19 mouse cellular contexts compared by ENCODE assay signal in genomic region chr14:58543140-58543767, GRCm38 (mm10).
"Had no signal": no experiment of that assay in that cellular context is flagged by ENCODE, and none has a peak within 500 bp of the region (broad histone marks: within the 10 kb centered on the region; RNA-seq: fewer than 3 reads in every experiment).

No protein-coding gene starts in this region.

- H3K27me3 ChIP-seq: liver, embryonic 13.5 days; midbrain, embryonic 15.5 days; neural tube, embryonic 12.5 days; neural tube, embryonic 15.5 days had no signal

- DNase-seq: kidney, postnatal 25 days; layer of hippocampus, adult 9-11 months; liver, embryonic 13.5 days; lung, adult 2 months; lung, postnatal 14 days; lung, postnatal 4 days; right cerebral cortex, adult 18-20 months; right cerebral cortex, postnatal 14 days; right cerebral cortex, postnatal 4 days; thymus, adult 2 months; thymus, postnatal 14 days; thymus, postnatal 4 days had no signal

- H3K9ac ChIP-seq: liver, embryonic 13.5 days; midbrain, embryonic 12.5 days; midbrain, embryonic 15.5 days; neural tube, embryonic 12.5 days; neural tube, embryonic 15.5 days had no signal

- H3K4me1 ChIP-seq: liver, embryonic 13.5 days; midbrain, embryonic 12.5 days; midbrain, embryonic 15.5 days; neural tube, embryonic 12.5 days; neural tube, embryonic 15.5 days had no signal

- H3K36me3 ChIP-seq: liver, embryonic 13.5 days; midbrain, embryonic 12.5 days; midbrain, embryonic 15.5 days; neural tube, embryonic 12.5 days; neural tube, embryonic 15.5 days had no signal

- H3K4me2 ChIP-seq: liver, embryonic 13.5 days; midbrain, embryonic 12.5 days; midbrain, embryonic 15.5 days; neural tube, embryonic 12.5 days; neural tube, embryonic 15.5 days had no signal

- H3K27ac ChIP-seq: kidney, postnatal 0 days; layer of hippocampus, adult 2 months; liver, embryonic 13.5 days; midbrain, embryonic 12.5 days; midbrain, embryonic 15.5 days; neural tube, embryonic 12.5 days; neural tube, embryonic 15.5 days; stomach, postnatal 0 days had no signal

- H3K9me3 ChIP-seq: liver, embryonic 13.5 days; midbrain, embryonic 12.5 days; midbrain, embryonic 15.5 days; neural tube, embryonic 12.5 days; neural tube, embryonic 15.5 days had no signal

- ATAC-seq: midbrain, embryonic 15.5 days had no signal

- H3K4me3 ChIP-seq: layer of hippocampus, adult 2 months; liver, embryonic 13.5 days; midbrain, embryonic 12.5 days; midbrain, embryonic 15.5 days; neural tube, embryonic 12.5 days; neural tube, embryonic 15.5 days had no signal
